Mouse (Mus musculus): ENCODE data around the gene Mccc1. TPM values are rescaled to one million over a fixed set of nuclear protein-coding genes. Genes with fewer than 3 reads are reported as not detected.
A peak's percentile ranks its signal among the peaks of the same experiment; 100 is the strongest.

The Mccc1 gene
- total and polyA plus RNA-seq, 3 experiments, result 10.0 to 30.0 (median 13.4) TPM

DNA sequence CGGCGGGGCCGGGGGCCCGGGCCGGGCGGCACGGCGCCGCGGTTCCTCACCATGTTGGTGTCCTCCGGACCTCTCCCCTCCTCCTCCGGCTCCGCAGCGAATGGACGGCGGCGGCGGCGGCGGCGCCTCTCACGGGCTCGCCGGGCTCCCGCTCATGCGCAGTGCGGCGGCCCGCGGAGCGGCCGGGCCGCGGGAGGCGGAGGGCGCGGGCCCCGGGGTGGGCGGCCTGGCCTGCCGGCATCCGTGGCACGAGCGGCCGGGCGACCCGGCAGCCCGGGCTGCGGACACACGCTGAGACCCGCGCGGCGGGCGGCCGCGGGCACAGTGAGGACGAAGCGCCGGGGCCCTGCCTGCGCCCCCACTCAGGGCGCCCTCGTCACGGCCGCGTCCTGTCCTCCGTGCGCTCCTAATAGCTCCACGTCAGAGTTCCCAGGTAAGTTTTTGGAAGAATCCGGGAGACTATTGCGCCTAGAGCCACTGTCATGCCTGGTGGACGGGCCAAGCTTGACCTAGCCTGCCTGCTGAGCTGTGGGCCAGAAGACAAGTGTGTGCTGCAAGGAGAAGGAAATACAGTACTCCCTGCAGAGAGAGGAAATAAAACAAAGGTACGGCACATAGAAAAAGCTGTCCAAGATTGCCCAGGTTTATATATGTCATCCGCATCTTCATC is 67.6 kb downstream of the Mccc1 start:
- Histone ChIP-seq H3K4me1 (ENCODE audit: control insufficient read depth in 1 of 2, insufficient read depth in 2 of 2) (peaks cover 10 to 29% of the 10 kb centered on the region in 2 experiments), H3K4me2 (ENCODE audit: insufficient read depth, low read depth, poor library complexity, severe bottlenecking) (peak overlapping the region; percentile 92; the same call in 1 of the 2 replicates), H3K9me3 (replicated peaks; ENCODE audit: low read length) (no peaks in the 10 kb centered on the region), H3K4me3 (replicated peaks in 1 of 3; ENCODE audit: low read depth in 2 of 3, low read length in 2 of 3, poor library complexity in 1 of 3) (peak overlapping the region; percentile 80 to 86 (median 85)), H3K79me2 (replicated peaks; ENCODE audit: control insufficient read depth, extremely low read depth, insufficient read depth, poor library complexity, severe bottlenecking) (peaks cover 54% of the 10 kb centered on the region), H3K27ac (ENCODE audit: insufficient read depth, low read depth) (peak overlapping the region; percentile 55), H3K36me3 (replicated peaks in 1 of 2; ENCODE audit: control insufficient read depth in 1 of 2, insufficient read depth in 1 of 2, low read length in 1 of 2) (peaks cover 7 to 30% of the 10 kb centered on the region in 2 experiments), H3K9ac (ENCODE audit: insufficient read depth, low read depth) (peak overlapping the region; percentile 85), H3K27me3 (replicated peaks) (no peaks in the 10 kb centered on the region)
- no peak for TF ChIP-seq MXI1 (IDR thresholded peaks at IDR 0.05; ENCODE audit: low read depth, low read length)
- no peak for TF ChIP-seq CHD2 (IDR thresholded peaks at IDR 0.05; ENCODE audit: low read length)
- 0 out of 2 replicates have a peak, but pooled peaks have one; percentile 39 for TF ChIP-seq KAT2A (IDR thresholded peaks at IDR 0.05; ENCODE audit: insufficient replicate concordance, low read length)
- no peak for TF ChIP-seq MAX (IDR thresholded peaks at IDR 0.05; ENCODE audit: low read length)
- no peak for TF ChIP-seq ZNF384 (IDR thresholded peaks at IDR 0.05; ENCODE audit: low read depth, low read length)
- TF ChIP-seq ZMIZ1 (IDR thresholded peaks at IDR 0.05; ENCODE audit: low read depth, low read length), result 0 out of 2 replicates have a peak, but pooled peaks have one; percentile 12
- no peak for TF ChIP-seq SIN3A (IDR thresholded peaks at IDR 0.05; ENCODE audit: low read length)
- TF ChIP-seq PAX5 (IDR thresholded peaks at IDR 0.05; ENCODE audit: low read length), result no peak
- no peak for TF ChIP-seq RAD21 (IDR thresholded peaks at IDR 0.05; ENCODE audit: low read depth, low read length)
- TF ChIP-seq CTCF (conservative IDR thresholded peaks at IDR 0.05 in 1 of 2, IDR thresholded peaks at IDR 0.05 in 1 of 2; ENCODE audit: low read depth in 2 of 2, low read length in 2 of 2), result no peak
- no peak for TF ChIP-seq CHD1 (IDR thresholded peaks at IDR 0.05; ENCODE audit: low read depth, low read length)
- TF ChIP-seq GABPA (IDR thresholded peaks at IDR 0.05; ENCODE audit: insufficient replicate concordance, low read depth, low read length), result no peak
- TF ChIP-seq TBP (conservative IDR thresholded peaks at IDR 0.05; ENCODE audit: low read depth, low read length), result no peak
- peak; percentile 90 for TF ChIP-seq NRF1 (IDR thresholded peaks at IDR 0.05; ENCODE audit: low read depth, low read length)
- TF ChIP-seq ZKSCAN1 (IDR thresholded peaks at IDR 0.05; ENCODE audit: borderline replicate concordance, low read depth, low read length), result no peak
- TF ChIP-seq JUND (conservative IDR thresholded peaks at IDR 0.05; ENCODE audit: low read depth, low read length), result no peak
- TF ChIP-seq POLR2A (IDR thresholded peaks at IDR 0.05; ENCODE audit: low read depth, low read length), result peak; percentile 61
- TF ChIP-seq EP300 (IDR thresholded peaks at IDR 0.05; ENCODE audit: low read length), result no peak
- TF ChIP-seq POLR2AphosphoS2 (IDR thresholded peaks at IDR 0.05; ENCODE audit: low read depth, low read length), result no peak
- no peak for TF ChIP-seq ETS1 (conservative IDR thresholded peaks at IDR 0.05; ENCODE audit: low read depth, low read length)
- peak; percentile 46; the same call in 1 of the 2 replicates for TF ChIP-seq NELFE (IDR thresholded peaks at IDR 0.05; ENCODE audit: low read depth, low read length)
- TF ChIP-seq UBTF (IDR thresholded peaks at IDR 0.05; ENCODE audit: low read depth, low read length), result 0 out of 2 replicates have a peak, but pooled peaks have one; percentile 5
- TF ChIP-seq MAFK (IDR thresholded peaks at IDR 0.05; ENCODE audit: insufficient replicate concordance, low read length), result no peak
- no peak for TF ChIP-seq IRF4 (IDR thresholded peaks at IDR 0.05; ENCODE audit: low read depth, low read length)
- TF ChIP-seq ELF1 (IDR thresholded peaks at IDR 0.05; ENCODE audit: low read depth, low read length), result 0 out of 2 replicates have a peak, but pooled peaks have one; percentile 37
- TF ChIP-seq MYC (IDR thresholded peaks at IDR 0.05; ENCODE audit: low read depth, low read length), result no peak
- no peak for DNase-seq (ENCODE audit: extremely low read depth)
- in situ Hi-C loops (cut with MboI; ENCODE audit: low pct_ligation_motif_present, low pct_unique_long_range_greater_than_20kb, low sequenced_read_pairs), result no loop called here
- dilution Hi-C loops (cut with MboI; ENCODE audit: extremely low pct_ligation_motif_present, extremely low pct_unique_long_range_greater_than_20kb, low sequenced_read_pairs), result no loop called here
